Mouse (Mus musculus): ENCODE results near the gene Milr1.
"Not testable (repeated sequence)": the region's sequence is repeated elsewhere in the genome, so short reads cannot be mapped to it uniquely, and the experiment has no call there.

Gene Milr1

GRCm38 (mm10) chr11:106730714-106731113, 20.3 kb upstream of the Milr1 start:
- no peak for DNase-seq (ENCODE audit: low spot score in 2 of 2)

- no peak for DNase-seq (ENCODE audit: low spot score in 2 of 2)
Measured at GRCm38 (mm10) chr11:106736614-106737013, 14.4 kb upstream of the Milr1 start.

- peak in 1 of 2 experiments; percentile 40 for DNase-seq (ENCODE audit: low spot score in 2 of 2)
Measured at GRCm38 (mm10) chr11:106737178-106737621, 13.8 kb upstream of the Milr1 start.

- no peak for DNase-seq (ENCODE audit: low spot score in 2 of 2)
Measured at GRCm38 (mm10) chr11:106739116-106739515, 11.9 kb upstream of the Milr1 start.

- DNase-seq (ENCODE audit: low spot score in 2 of 2) = not testable (repeated sequence)
Measured at GRCm38 (mm10) chr11:106740724-106741123, 10.3 kb upstream of the Milr1 start.

GRCm38 (mm10) chr11:106741232-106741631, 9.8 kb upstream of the Milr1 start:
- no peak for DNase-seq (ENCODE audit: low spot score in 2 of 2)

GRCm38 (mm10) chr11:106741826-106742225, 9.2 kb upstream of the Milr1 start:
- no peak for DNase-seq (ENCODE audit: low spot score in 2 of 2)

GRCm38 (mm10) chr11:106742388-106742841, 8.6 kb upstream of the Milr1 start:
- DNase-seq (ENCODE audit: low spot score in 2 of 2) = no peak

- DNase-seq (ENCODE audit: low spot score in 2 of 2) = no peak
Measured at GRCm38 (mm10) chr11:106744949-106745348, 6.1 kb upstream of the Milr1 start.

GRCm38 (mm10) chr11:106749557-106750120, 1.4 kb upstream of the Milr1 start:
- DNase-seq (ENCODE audit: low spot score in 2 of 2) = not testable (repeated sequence)

GRCm38 (mm10) chr11:106750121-106750751, 790 bp upstream of the Milr1 start, which contains the start of gene Pecam1:
Gene Pecam1, minus strand, starts transcription at chr11:106750628.
- no peak for DNase-seq (ENCODE audit: low spot score in 2 of 2)

GRCm38 (mm10) chr11:106752103-106752502, 1.1 kb downstream of the Milr1 start:
- DNase-seq (ENCODE audit: low spot score in 2 of 2) = no peak

GRCm38 (mm10) chr11:106753314-106753713, 2.3 kb downstream of the Milr1 start:
- DNase-seq (ENCODE audit: low spot score in 2 of 2) = no peak

- no peak for DNase-seq (ENCODE audit: low spot score in 2 of 2)
Measured at GRCm38 (mm10) chr11:106755583-106755982, 4.6 kb downstream of the Milr1 start.

- DNase-seq (ENCODE audit: low spot score in 2 of 2) = no peak
Measured at GRCm38 (mm10) chr11:106759028-106759427, 8.0 kb downstream of the Milr1 start.

GRCm38 (mm10) chr11:106760511-106760910, 9.5 kb downstream of the Milr1 start:
- DNase-seq (ENCODE audit: low spot score in 2 of 2) = no peak

GRCm38 (mm10) chr11:106762139-106762799, 11.2 kb downstream of the Milr1 start:
- no peak for DNase-seq (ENCODE audit: low spot score in 2 of 2)

GRCm38 (mm10) chr11:106762800-106763185, 11.8 kb downstream of the Milr1 start:
- DNase-seq (ENCODE audit: low spot score in 2 of 2) = no peak

GRCm38 (mm10) chr11:106766611-106767162, 15.7 kb downstream of the Milr1 start:
- no peak for DNase-seq (ENCODE audit: low spot score in 2 of 2)

GRCm38 (mm10) chr11:106767516-106767915, 16.5 kb downstream of the Milr1 start:
- no peak for DNase-seq (ENCODE audit: low spot score in 2 of 2)

GRCm38 (mm10) chr11:106770195-106770974, 19.4 kb downstream of the Milr1 start:
- no peak for DNase-seq (ENCODE audit: low spot score in 2 of 2)

GRCm38 (mm10) chr11:106773061-106773460, 22.0 kb downstream of the Milr1 start:
- no peak for DNase-seq (ENCODE audit: low spot score in 2 of 2)
